Mouse (Mus musculus) urinary bladder, postnatal 25 days (tissue): Measurements from ENCODE around the gene Stub1.
A peak's percentile ranks its signal among the peaks of the same experiment; 100 is the strongest.
"Not testable (repeated sequence)": the region's sequence is repeated elsewhere in the genome, so short reads cannot be mapped to it uniquely, and the experiment has no call there.

Experiments used
- DNase-seq: peaks from one replicate; pipeline ENCODE4 v3.0.0; 2022; ENCODE audit warnings: low spot score

Gene Stub1

GRCm38 (mm10) chr17:25823452-25823851 lies 9.8 kb downstream of the Stub1 start, which contains the start of gene Wdr24:
Wdr24 (plus strand) TSS chr17:25823627.
- peak; percentile 65 for DNase-seq

GRCm38 (mm10) chr17:25818851-25819780 lies 14.1 kb downstream of the Stub1 start:
- no peak for DNase-seq

DNA sequence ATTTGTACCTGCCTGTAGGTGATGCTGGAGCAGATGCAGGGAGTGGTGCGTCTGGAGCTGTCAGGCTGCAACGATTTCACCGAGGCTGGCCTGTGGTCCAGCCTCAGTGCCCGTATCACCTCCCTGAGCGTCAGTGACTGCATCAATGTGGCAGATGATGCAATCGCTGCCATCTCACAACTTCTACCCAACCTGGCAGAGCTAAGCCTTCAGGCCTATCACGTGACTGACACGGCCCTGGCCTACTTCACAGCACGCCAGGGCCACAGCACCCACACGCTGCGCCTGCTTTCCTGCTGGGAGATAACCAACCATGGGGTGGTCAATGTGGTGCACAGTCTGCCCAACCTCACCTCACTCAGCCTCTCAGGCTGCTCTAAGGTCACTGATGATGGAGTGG lies 15.5 kb downstream of the Stub1 start:
- no peak for DNase-seq

DNA sequence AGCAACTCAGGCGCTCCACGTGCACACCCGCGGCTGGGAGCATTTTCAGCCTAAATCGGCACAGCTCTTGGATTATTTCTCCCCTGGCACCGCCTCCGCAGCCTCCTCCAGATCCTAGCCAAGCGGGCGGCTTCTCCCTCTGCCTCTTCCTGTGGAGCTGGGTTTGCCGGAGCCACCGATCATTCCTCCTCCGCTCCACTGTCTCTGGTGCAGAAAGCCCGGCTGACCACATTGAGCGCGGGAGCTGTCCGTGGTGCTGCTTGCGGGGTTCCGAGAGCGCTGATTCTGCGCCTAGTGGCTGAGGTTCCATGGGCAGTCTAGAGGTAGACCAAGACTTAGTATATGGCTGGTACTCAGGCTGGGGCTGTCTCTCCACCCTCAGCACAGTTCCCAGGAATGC lies 19.7 kb downstream of the Stub1 start:
- peak; percentile 88 for DNase-seq

GRCm38 (mm10) chr17:25810890-25811289 lies 22.3 kb downstream of the Stub1 start:
- no peak for DNase-seq

DNA sequence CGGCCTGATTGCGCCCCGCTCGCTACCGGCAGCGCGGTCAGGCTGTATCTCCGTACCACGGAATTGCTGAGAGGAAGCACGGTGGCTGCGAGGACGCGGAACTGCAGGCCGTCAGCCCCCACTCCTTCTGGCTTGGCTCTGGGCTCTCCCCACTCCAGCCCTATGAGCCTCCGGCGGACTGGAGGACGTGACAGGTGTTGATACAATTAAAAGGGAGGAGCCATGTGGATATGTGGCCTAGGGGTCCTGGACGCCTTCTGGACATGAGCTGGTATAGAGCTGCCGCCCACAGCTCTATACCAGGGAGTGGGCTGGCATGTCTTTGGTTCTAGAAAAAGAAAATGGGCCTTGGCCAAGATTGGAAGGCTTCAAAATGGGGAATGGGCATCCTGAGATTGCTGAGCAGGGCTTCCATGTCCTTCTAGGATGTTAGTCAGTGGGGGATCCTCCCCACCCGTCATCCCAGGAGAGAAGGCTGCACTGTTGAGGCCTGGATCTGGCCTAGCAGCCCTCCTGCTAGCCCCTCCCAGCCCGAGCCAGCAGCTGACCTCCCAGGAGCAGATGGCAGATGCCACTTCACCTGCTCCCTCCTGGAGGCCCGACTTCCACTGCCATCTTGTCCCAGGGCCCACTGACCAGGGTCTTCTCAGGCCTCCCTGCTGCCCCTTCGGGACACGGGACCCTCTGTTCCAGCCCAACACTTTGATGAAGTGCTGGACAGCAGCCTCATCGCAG lies 23.4 kb downstream of the Stub1 start:
- no peak for DNase-seq

- DNase-seq: no peak
Observed at GRCm38 (mm10) chr17:25808789-25809605, 24.2 kb downstream of the Stub1 start, which contains the start of gene Fbxl16. Fbxl16 (plus strand) TSS chr17:25809085.

DNA sequence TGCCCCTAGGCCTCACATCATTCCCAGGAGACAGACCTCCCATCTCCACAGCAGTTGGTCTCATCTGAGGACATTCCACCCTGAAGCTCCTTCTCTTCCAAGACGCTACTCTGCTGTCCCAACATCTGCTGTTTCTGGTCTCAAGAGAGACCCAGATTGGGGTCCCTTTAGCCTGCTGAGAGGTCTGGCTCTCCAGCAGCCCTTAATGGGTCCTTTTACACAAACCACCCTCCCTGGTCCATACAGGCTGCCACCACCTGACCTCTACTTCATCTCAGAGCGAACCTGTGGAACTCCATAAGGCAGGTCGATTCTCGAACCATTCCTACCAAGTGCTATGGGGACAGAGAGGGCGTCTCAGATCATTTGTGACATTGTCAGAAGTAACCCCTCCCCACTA lies 25.2 kb downstream of the Stub1 start:
- no peak for DNase-seq

GRCm38 (mm10) chr17:25807452-25807851 lies 25.8 kb downstream of the Stub1 start:
- not testable (repeated sequence) for DNase-seq

- DNase-seq: no peak
Observed at GRCm38 (mm10) chr17:25806507-25806906, 26.7 kb downstream of the Stub1 start.

GRCm38 (mm10) chr17:25802825-25803517 lies 30.2 kb downstream of the Stub1 start:
- DNase-seq: no peak

GRCm38 (mm10) chr17:25801029-25801428 lies 32.2 kb downstream of the Stub1 start:
- no peak for DNase-seq

DNA sequence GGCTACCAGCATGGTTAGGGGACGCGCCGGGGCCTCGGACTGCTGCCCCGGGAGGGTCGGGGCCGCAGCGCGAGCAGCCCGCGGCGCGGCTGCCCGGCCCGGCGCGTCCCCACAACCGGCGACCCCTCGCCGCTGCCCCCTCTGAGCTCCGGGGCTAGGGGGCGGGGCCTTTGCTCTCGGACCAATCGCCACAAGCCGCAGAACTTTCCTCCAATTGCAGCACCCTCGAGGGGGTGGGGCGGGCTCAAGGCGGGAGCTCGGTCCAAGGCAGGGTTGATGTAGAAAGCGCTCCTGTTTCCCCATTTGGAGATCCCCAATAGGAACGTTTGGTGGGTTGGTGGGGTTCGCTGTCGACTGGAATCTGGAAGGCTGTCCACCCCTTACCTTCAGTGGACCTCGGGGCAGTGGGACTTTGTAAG lies 36.2 kb downstream of the Stub1 start, which contains the start of gene Metrn:
Metrn (minus strand) TSS at position 186 of the 419 bp plus-strand sequence.
- peak; percentile 87 for DNase-seq

- no peak for DNase-seq
Observed at GRCm38 (mm10) chr17:25796211-25796771, 36.9 kb downstream of the Stub1 start.

GRCm38 (mm10) chr17:25795609-25796092 lies 37.6 kb downstream of the Stub1 start, which contains the start of gene AC134908.4:
AC134908.4 (minus strand) TSS chr17:25795659.
- DNase-seq: no peak

- no peak for DNase-seq
Observed at GRCm38 (mm10) chr17:25794998-25795397, 38.2 kb downstream of the Stub1 start.

GRCm38 (mm10) chr17:25794197-25794596 lies 39.0 kb downstream of the Stub1 start:
- DNase-seq: no peak

- DNase-seq: peak; percentile 55
Observed at GRCm38 (mm10) chr17:25792615-25793014, 40.6 kb downstream of the Stub1 start, which contains the start of gene Fam173a. Fam173a (minus strand) TSS chr17:25792901.

- peak; percentile 86 for DNase-seq
Observed at GRCm38 (mm10) chr17:25791843-25792527, 41.2 kb downstream of the Stub1 start.

- DNase-seq: no peak
Observed at GRCm38 (mm10) chr17:25791320-25791842, 41.8 kb downstream of the Stub1 start.
